Mouse (Mus musculus) mouse embryonic stem cell (cell line): ENCODE data around the gene Plcb3.
"Not testable (repeated sequence)": the region's sequence is repeated elsewhere in the genome, so short reads cannot be mapped to it uniquely, and the experiment has no call there.

Source experiments
- in situ Hi-C, 2 experiments: fragments of 300-500 bp; cut with MboI; formaldehyde crosslinking; loops; 1 replicate in 1 of 2; 3 replicates in 1 of 2; pipeline ENCODE4 v1.14.3; 2019 to 2020; ENCODE audit warnings: low sequenced_read_pairs in 2 of 2, low pct_unique_long_range_greater_than_20kb in 1 of 2, mixed read lengths in 1 of 2; ENCODE audit not compliant: unreplicated experiment in 1 of 2

The Plcb3 gene

GRCm38 (mm10) chr19:6992011-6992858, 16.0 kb upstream of the Plcb3 start, which contains the start of gene Dnajc4:
Gene Dnajc4, minus strand, starts transcription at chr19:6992572.
- in situ Hi-C loops = no loop called here

DNA sequence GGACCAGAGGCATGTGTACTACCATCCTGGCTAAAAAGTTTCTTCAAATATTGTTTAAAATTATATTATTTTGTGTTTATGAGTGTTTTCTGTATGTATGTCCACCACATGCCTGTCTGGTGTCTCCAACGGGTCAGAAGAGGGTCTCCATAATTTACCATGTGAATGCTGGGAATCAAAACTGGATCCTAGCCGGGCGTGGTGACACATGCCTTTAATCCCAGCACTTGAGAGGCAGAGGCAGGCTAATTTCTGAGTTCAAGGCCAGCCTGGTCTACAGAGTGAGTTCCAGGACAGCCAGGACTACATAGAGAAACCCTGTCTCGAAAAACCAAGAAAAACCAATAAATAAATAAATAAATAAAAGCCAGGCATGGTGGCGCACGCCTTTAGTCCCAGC, 14.9 kb upstream of the Plcb3 start:
- in situ Hi-C loops = not testable (repeated sequence)

DNA sequence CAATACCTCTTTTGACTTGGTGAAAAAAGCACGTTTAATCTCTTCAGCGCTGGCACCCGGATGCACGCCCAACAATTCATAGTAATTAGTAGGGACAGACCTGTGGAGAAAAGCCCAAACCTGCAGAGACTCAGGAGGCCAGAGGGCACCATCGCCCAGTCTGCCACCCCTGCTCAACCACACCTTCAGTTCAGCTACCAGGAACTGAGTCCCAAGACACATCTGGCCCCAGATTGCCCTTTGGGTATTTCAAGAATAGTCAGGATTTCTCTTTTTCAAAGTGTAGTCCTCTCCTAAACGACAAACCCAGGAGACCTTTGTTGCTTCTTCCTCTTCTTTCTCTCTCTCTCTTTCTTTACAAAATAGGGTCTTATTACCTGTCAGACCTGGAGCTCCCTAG, 14.4 kb upstream of the Plcb3 start:
- in situ Hi-C loops = no loop called here

- in situ Hi-C loops = no loop called here
These were observed 13.0 kb upstream of the Plcb3 start for GRCm38 (mm10) chr19:6989251-6989650.

- in situ Hi-C loops = no loop called here
These were observed 11.6 kb upstream of the Plcb3 start for GRCm38 (mm10) chr19:6987904-6988285.

GRCm38 (mm10) chr19:6987061-6987903, 11.0 kb upstream of the Plcb3 start, which contains the start of gene Vegfb:
Gene Vegfb, minus strand, starts transcription at chr19:6987651.
- in situ Hi-C loops = no loop called here

DNA sequence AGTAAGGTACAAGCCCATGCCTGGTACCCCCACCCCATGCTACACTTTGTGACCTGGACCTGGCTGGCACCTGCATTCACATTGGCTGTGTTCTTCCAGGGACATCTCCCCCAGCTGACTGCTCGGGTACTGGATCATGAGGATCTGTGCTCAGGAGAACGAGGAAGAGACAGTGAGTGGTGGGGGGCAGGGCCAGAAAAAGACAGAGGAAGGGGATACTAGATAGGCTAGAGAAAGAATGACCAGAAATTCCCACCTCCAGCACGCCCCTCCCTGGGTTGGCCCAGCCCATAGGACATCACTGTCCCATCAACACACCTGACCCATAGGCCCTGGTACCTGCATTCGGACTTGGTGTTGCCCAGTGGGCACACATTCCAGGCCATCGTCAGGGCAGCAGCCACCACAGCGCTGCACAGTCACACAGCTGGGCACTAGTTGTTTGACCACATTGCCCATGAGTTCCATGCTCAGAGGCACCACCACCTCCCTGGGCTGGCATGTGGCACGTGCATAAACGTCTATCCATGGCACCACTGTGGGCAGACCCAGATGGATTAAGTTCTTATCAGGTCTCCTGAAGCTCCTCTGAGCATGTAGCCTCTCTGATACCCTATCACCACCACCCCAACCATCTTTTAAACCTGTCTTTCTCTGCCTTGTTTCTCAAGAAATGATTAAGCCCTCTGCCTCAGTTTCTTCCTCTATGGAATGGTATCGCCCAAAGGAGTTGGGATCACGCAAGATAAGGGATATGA, 9.9 kb upstream of the Plcb3 start:
- in situ Hi-C loops = no loop called here

DNA sequence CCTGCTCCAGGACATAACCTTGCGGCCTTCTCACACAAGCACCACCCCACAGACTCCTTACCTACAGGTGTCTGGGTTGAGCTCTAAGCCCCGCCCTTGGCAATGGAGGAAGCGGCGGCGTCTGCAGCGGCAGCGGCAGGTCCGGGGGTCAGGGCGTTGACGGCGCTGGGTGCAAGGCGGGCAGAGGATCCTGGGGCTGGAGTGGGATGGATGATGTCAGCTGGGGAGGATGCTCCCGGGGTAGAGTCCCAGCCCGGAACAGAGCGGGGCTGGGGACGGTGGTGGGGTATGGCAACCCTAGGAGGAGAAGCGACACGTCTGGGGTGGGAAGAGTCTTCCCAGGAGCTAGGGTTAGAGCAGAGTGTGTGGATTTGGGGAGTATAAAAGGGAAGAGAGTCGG, 9.0 kb upstream of the Plcb3 start:
- in situ Hi-C loops = no loop called here

- in situ Hi-C loops = no loop called here
These were observed 7.4 kb upstream of the Plcb3 start for GRCm38 (mm10) chr19:6983621-6984020.

DNA sequence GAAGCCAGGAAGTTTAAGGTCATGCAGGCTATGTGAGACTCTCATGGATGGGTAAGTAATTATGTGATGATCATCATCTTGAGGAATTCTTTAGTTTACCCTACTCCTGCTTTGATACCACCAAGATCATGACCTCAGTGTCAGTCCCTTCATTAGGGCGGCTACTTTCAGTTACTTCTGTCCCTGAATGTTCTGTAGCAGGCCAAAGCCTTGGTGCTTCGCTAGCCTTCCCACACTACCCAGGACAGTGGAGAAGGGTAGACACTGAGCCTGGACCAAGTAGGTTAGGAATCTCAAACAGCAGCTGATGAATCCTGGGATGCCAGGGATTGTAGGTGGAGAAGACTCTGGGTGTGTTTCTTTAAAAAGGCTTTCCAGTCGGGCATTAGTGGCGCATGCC, 5.2 kb upstream of the Plcb3 start:
- in situ Hi-C loops = no loop called here

DNA sequence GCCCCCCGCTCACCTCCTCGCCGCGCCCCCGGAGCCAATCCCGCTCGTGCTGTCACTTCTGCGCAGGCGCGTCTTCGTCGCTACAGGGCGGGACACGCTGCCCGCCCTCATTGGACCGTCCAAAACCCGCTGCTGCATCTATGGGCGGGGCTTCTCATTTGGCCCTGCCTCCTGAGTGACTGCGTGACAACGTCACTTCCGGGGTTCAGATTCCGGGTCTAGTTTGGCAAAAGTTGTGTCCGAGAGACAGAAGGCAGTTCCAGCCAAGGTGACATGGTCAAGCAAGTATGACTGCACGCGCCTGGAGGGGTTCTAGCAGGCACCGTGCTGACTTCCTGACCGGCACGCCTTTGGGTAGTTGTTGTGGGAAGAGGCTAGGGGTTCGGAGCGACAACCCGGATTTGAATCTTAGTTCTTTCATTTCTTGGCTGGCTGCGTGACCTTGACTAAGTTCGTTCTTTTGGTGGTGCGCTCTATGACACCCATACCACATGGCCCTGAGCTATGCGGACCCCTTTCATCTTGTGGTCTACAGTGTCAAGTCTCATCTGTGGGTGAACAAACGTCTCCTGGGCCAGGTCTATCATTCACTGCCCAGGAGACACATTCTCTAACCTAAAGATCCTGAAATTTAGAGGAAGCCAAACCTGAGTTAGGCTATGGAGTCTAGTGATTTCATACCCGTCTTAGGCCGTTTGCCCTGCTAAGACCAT, 4.3 kb upstream of the Plcb3 start, which contains the start of gene Fkbp2:
TSS of gene Fkbp2 (minus strand) at position 121 of the 713 bp plus-strand sequence.
- in situ Hi-C loops = no loop called here

- in situ Hi-C loops = no loop called here
These were observed 3.5 kb upstream of the Plcb3 start for GRCm38 (mm10) chr19:6979486-6980380.

GRCm38 (mm10) chr19:6979001-6979479, 2.8 kb upstream of the Plcb3 start:
- in situ Hi-C loops = no loop called here

DNA sequence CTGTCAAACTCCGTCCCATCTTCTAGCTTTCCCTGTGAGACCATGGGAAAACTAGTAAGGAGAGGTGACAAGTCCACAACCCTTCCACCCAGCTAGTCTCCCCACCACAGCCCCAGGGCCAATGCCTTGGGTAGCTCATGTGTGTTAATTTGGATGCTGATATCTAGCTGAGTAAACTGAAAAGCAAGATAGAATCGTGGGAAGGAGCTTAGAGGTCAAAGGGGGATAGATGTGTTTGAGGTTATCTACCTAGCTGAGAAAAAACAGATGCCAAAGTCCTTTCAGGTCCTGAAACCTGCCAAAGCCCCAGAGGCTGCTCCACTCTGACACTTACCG, 2.3 kb upstream of the Plcb3 start:
- in situ Hi-C loops = no loop called here

GRCm38 (mm10) chr19:6977759-6978638, 1.7 kb upstream of the Plcb3 start:
- in situ Hi-C loops = no loop called here
